Mouse (Mus musculus): Measurements from ENCODE around the gene Map4.

The Map4 gene

DNA sequence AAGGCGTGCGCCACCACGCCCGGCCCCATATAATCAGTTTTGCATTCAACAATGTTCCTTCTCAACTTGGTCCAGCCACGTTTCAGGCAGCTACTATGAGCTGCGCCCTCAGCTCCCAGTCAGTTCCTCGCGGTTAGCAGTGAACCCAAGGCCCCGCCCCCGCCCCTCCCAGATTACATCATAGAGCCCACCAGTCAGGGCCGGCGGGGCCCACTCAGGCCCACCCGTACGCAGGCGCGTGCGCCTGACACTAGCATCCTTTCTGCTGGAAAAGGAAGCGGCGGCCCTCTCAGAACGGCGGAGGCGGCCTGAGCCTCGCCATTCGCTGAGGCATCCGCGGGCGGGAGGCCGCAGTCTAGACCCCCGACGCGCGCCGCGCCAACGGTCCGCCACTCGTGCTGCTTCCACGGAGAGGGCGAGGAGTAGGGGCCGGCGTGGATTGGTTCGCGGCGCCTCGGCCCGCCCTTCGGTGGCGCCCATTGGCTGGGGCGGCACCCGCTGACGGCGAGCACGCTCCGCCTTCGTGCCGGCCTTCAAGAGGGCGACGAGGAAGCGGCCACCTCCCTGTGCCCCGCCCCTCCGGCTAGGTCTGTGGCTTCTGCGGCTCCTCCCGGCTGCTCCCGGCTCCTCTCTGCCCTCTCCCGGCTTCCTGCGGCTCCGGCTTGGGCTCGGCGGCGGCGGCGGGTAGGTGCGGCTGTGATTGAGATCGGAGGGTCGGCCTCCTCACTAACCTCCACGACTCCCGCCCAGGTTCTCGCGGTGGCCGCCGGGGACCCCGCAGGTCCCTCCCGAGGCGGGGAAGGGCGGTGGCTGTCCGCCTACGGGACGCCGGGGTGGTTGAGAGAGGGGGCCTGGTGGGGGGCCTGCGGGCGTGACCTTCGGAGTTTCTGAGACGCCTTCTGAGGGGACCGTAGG lies at the start of gene Map4:
TSS of gene Map4 (plus strand) at position 204 of the 915 bp plus-strand sequence.
- DNase-seq: peak; percentile 98

DNA sequence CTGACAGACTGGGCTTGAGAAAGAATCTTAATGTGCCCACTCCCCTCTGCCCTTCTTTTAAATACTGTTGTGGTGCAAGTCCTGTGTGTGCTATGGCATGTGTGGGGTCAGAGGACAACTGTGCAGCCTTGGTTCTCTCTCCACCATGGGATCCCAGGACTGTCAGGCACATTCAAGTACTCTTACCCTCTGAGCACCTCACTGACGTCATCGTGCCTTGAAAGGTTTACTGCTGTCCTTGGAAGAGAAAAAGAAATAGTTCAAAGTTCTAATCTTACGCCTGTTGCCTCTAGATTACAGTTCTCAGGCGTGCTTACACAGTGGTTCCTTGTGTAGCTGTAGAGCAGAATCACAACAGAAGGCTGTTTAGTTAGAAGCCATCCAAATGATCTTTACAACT lies 45.0 kb upstream of the Map4 start:
- no peak for DNase-seq

DNA sequence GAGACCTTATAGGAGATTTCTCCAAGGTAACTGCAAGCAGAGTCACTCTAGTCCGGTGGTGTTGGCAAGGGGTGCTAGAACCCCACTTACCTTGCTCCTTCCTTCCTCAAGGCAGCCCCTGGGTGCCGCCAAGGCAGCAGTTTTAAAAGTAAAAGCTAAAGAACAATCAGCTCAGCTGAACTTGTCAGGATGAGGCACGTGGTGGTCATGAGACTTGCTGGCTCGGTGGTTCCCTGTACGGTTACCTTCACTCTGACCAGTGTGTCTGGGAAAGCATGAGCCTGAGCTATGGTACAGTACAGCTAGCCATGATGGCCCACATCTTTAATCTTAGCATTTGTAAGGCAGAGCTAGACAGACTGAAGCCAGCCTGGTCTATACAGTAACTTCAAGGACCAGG lies 43.9 kb upstream of the Map4 start:
- no peak for DNase-seq

DNA sequence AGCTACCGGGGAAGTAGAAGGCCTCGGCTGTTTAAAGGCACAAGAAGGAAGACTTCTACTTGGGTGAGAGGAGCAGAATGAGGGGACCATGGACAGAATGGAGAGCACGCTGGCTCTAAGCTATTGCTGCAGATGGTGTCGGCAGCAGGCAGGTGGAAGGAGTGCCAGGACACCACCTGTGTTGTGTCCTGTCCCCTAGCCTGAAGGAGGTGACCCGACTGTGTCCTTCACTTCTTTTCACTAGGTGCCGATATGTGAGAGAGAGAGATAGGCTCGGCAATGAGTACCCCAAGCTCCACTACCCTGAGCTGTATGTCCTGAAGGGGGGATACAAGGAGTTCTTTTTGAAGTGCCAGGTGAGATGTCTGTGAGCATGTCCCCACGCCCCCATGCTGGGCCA lies 39.8 kb upstream of the Map4 start:
- no peak for DNase-seq

DNA sequence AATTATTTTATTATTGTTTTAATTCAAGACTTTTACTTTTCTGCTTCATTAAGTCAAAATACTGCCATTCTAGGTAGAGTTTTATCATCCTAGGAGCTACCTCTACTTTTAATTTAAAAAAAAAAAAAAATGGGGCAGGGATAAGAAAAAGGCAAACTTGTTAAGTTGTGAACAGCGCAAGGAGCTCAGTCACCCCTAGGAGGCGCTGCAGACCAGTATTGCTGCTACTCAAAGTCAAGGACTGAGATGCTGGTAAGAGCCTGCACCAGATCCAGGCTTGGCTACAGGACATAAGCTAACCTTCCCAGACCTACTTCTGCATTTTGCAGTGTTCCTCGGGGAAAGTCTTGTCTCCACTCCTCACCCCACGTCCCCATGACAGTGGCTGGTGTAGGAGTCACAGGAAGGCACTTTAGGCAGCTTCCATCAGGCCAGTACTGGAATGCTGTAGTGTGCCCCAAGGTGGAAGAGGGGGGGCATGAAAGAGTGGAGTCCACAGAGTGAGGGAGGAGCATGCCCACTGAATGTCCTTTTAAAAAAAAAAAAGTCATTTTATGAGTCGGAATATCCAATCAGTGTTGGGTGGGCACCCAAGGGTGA lies 38.5 kb upstream of the Map4 start:
- peak; percentile 90 for DNase-seq

DNA sequence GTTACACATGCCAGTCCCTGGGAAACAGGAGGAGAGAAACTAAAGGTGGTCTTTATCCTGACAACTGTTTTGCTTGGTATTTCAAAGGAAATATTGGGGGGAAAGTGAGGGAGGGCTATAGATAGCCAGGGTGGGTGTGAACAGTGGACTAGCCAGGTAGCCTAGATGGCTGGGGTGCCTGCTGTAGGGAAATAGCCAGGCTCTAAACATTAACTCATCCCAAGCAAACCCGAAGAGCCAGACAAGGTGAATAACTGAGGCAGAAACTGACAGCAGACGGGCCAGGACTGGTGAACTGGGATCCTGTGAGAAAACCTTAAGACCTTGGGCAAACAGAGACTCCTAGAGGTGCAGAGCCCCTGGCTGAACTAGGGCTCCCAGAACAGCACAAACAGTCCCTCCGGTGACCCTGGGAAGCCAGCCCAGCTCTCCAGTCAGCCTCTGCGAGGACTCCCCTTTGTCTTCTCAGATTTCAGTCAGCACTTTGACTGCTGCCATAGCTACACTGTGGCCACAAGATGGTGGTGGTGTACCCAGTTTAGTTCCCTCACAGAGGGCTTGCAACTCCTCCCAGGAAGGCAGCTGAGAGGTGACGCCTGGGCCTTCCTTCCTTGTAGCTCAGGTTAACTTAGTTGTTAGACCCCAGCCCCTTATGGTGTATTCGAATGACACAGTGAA lies 36.7 kb upstream of the Map4 start:
- DNase-seq: peak; percentile 84

DNA sequence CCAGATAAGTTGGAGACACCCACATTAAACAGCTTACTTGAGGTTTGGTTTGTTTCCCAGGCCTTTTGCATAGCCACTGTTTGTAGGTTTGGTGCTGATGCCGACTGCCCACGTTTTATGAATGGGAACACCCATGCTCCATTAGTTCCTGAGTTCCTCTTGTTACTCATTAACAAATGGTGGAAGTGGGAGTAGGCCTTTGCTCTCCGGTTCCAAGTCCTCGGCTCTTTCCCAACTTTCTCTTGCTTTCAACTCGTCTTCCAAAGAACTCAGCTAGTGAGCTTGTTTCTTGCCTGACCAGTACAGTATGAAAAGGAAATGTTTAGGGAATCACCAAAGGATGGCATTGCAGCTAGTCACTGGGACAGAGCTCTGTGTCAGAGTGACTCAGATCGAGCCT lies 35.7 kb upstream of the Map4 start:
- peak; percentile 64 for DNase-seq

DNA sequence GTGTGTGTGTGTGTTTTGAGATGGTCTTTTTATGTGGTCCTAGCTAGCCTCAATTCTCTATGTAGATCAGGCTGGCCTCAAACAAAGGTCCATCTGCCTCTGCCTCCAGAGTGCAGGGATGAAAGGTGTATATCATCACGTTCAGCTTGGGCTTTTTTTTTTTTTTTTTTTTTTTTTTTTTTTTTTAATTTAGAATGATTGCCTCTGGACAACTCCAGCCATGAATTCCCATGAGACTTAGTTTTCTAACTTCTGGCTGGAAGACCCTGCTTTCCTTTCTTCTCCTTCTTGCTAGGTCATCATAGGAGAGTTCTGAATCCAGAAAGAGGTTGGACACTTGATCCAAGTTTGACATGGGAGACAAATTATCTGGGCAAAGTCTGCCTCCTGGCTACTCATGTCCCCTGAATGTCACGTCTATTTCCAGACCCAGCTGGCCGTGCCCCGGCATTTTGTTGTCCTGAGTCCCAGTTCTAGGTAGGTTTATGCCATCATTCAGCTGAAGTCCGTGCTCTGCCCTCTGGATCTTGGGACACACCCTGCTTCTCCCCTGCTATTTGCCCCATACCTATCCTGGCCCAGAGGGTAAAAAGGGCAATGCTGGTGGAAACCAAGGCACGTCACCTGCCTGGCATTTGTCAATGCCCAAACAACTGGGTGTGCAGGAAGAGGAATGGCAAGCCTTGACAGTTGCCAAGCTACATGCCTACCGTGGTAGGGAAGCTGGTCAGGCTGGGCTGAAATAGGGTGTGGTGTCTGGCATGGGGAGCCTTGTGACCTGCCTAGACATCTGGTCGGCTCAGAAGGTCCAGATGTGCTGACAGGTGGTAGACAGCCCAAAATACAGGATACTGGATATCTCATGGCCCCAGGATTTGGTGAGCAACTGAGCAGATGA lies 34.8 kb upstream of the Map4 start:
- no peak for DNase-seq

DNA sequence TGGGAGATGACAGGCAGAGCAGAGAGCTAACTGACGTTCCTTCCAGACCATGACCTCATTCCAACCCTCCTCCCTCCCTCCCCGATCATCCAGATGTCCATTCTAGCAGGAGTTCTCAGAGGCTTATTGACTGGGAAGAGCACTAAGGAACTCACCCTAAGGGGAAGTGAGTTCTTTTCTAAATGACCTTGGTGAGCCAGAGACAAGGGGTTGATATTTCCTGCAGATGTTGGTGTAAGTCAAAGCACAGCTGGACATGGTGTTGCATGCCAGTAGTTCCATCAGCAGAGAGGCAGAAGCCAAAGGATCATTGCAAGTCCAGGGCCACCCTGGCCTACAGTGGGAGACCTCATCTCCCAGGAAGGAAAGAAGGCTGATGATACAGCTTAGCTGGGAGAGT lies 33.2 kb upstream of the Map4 start:
- no peak for DNase-seq

DNA sequence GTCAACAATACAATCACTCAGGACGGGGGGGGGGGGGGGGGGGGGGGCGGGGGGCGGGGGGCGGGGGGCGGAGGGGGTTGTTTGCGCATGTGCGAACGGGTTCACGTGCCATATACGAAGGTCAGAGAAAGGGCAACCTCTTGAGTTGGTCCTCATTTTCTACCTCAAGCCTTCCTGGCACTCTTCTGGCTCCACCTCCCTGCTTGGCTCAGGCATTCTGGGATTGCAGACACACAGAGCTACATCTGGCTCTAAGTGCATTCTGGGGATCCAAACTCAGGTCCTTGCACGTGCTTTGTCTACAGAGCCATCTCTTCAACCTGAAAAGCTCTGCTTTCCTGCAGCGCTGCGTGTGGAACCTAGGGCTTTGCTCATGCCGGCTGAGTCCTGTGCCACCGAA lies 31.9 kb upstream of the Map4 start:
- DNase-seq: peak; percentile 15

DNA sequence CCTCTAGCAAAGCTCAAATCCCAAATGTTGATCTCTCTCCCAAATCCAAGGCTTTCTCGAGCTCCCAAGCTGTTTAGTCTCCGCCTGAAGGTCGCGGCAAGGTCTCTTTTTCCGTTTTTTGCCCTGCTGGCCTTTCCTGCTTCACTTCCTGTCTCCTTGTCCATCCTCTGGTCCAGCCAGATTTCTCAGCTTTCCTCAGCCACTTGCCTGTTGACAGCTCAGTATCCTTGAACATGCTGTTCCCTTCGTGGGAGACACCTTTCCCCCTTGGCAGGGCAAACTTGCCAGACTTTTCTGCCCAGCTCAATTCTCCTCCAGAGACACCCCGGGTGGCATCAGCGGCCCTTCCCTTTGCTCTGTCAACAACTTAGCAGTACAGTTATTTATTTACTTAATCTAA lies 31.5 kb upstream of the Map4 start:
- peak; percentile 71 for DNase-seq

DNA sequence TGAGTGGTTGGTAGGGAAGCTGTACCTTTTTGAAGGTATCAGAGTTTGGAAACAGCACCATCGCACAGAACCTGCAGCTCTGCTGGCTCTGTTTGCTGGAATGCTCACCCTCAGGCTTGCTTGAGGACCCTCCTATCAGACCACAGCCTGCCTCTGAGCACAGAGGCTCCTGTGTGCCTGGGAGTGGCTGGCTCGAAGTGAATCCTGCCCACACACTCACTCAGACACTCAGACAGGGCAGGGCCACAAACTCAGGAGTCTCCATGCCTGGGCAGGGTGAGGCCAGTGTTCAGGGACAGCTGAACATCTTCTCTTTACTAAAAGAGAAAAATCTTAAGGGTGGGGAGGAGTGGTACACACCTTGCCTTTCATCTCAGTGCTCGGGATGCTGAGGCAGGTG lies 30.7 kb upstream of the Map4 start:
- DNase-seq: no peak

DNA sequence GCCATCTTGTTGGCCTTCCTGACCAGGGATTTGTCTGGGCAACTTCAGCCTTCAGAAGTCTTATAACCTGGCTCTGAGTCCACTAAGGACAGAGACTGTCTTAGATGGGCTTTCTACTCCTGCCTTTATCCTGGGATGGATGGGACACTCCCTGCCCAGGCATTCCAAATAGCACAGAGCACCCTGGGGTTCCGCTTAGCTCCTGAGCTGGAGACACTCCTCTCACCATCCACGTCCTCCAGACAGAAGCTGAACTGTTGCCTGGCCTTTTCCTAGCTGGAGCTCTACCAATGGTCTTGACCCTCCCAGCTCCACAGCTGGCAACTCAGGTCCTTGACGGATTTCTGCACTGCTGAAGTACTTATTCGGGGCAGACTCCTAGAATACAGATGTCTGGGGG lies 29.0 kb upstream of the Map4 start:
- no peak for DNase-seq

DNA sequence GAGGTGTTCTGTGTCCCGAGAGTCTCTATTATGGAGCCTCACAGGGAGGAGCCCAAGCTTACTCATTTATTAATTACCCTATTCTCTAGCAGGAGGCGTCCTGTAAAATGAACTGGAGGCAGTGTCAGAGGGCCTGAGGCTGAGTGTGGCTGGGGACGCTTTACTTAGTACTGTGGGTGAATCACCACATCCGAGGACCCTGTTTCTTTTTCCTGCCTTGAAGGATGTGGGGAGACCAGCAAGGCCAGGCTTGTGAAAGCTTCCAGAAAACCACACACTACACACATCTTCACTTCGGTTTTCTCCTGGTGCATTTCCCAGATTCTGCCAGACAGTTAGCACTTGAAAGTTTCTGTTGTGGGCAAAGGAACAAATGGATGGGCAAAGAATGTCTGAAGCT lies 28.5 kb upstream of the Map4 start:
- no peak for DNase-seq

DNA sequence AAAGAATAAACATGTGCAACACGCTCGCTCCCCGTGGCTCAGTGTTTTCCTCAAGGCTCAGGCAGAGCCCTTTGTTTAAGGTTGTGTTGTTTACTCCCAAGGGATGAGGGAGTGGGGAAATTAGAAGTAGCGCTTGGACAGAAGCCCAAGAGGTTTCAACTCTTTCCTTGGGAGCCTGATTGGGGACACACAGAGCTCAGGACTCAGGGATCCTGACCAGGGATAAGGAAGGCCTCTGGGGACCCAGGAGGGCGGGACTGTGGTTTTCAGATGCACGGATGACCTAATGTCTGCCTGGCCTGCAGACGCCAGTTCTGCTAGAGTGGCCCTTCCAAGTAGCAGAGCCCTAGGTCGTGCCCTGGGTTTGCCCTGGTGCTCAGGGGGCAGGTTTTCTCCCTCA lies 24.0 kb upstream of the Map4 start:
- peak; percentile 80 for DNase-seq

DNA sequence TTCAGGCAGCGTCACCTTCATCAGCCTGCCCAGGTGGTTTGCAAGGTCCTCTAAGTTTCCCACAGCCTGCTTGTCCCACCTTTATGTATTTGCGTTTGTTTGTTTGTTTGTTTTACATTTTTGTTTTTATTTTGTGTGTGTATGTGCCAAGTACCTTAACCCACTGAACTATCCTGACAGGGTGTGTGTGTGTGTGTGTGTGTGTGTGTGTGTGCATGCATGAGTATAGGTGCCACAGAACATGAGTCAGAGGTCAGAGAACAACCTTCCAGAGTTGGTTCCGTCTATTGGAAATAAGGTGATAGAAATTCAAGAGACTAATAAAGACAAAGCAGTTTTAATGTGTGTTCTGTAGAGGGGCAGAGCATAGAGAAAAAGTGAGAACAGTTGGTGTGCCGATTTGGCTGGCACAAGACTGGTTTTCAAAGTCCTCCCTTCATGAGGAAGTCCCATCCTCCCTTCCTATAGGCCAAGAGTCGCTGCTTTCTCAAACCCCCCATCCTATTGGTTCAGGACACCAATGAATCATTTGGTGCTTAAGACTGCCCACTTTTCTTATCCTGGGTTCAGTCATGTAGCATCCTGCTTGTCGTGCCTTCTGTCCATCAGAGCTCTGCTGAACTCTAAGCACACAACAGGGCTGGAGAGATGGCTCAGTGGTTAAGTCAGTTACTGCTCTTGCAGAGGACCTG lies 23.3 kb upstream of the Map4 start:
- no peak for DNase-seq

DNA sequence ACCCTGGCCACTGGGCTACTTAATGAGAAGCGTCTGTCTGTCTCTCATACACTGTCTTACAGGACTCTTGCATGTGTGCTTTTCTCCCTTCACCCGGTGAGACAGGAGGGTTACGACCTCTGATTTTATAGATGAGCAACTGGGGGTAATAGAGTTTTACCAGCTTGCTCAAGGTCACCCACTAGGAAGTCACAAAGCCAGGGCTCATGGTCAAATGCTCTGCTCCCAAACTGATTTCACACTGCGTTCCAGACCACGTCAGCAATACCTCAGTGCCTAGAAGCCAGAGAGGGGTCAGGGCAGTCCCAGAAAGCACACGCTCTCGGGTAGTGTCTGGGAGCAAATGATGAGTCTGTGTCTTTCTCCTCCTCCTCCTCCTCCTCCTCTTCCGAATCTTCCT lies 22.2 kb upstream of the Map4 start:
- DNase-seq: no peak

DNA sequence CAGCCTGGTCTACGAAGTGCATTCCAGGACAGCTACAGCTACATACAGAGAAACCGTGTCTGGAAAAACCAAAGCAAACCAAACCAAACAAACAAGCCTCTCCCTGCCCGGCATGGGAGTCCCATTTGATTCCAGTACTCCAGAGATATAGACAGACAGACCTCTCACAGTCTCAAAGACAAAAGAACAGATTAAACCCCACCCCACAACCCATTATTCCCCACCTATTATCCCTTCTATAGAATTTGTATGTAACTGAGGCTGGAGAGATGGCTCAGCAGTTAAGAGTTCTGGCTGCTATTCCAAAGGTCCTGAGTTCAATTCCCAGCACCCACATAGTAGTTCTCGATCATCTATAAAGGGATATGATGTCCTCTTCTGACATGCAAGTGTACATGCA lies 21.3 kb upstream of the Map4 start:
- no peak for DNase-seq

DNA sequence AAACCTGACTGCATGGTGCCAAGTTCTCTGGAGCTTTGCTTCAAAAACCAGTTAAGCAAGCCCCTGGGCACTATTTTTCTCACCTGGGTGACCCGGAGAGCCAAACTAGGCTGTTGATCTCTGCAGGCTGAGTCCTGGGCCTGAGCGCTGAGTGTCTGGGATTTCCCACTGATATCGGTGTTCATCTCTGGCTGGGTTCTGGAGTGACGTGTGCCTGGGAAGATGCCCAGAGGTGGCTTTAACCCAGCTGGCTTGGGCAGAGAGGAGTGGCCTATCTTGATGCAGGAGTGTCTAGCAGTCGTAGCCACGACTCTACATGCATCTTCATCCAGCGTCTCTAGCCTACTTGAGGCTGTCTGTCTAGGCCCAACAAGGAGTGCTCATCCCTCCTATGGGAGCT lies 19.5 kb upstream of the Map4 start:
- peak; percentile 35 for DNase-seq

DNA sequence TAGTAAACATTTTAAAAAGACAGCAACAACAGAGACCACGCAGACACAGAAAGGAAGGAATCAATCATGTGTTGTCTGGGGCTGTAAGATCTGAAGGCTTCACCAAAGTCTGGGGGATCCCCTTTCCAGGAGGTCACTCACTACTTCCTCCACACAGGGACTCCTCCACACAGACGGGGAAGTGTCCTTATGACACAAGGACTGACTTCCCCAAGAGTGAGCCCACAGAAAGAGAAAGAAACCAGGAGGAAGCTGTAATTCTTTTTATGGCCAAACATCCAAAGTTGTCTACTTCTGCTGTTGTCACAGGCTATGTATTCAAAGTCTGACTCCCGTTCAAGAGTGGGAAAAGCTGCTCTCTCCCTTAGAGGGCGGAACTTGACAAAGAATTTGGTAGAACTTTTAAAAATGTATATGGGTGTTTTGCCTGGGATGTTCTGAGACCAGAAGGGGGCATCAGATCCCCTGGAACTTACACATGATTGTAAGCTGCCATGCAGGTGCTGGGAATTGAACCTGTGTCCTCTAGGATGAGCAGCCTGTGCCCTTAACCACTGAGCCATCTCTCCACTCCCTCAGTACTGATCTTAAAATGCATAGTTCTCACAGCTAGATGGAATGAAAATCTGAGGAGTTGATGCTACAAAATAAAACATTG lies 16.9 kb upstream of the Map4 start:
- DNase-seq: peak; percentile 58

DNA sequence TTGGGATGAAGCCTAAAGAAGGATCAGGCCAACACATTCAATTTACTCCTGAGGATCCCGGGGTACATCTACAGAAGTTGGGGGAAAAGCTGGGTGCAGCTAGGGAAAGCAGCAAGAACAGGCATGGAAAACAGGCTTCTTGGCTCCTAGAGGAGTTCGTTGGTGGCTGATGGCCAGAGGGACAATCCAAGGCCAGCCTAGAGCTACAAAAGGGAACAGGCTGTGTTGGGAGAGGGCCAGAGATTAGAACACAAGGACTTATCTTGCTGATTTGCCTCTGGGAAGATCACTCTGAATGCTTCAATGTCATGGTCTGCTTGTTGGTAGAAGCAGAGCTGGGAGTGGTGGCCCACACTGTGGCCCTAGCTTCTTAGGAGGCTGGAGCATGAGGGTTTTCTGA lies 13.3 kb upstream of the Map4 start:
- DNase-seq: peak; percentile 21

DNA sequence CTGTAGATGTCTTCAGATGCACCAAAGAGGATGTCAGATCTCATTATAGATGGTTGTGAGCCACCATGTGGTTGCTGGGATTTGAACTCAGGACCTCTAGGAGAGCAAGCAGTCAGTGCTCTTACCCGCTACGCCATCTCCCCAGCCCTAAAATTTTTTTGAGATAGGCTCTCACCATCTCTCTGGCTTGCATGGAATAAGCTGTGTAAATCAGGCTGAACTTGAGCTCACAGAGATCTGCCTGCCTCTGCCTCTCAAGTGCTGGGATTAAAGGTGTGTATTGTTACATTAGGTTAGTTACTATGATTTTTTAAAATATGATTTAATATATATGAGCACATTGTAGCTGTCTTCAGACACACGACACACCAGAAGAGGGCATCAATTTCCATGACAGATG lies 2.1 kb upstream of the Map4 start:
- DNase-seq: no peak

Data from lung, postnatal 36 days (tissue).